Mouse (Mus musculus) macrophage (primary cell): ENCODE data around the gene Itga9. TPM values are rescaled to one million over a fixed set of nuclear protein-coding genes. Genes with fewer than 3 reads are reported as not detected.

Experiments
- H3K27ac ChIP-seq: fragments of 350-480 bp; formaldehyde crosslinking; 2 replicates; pipeline ENCODE4 v1.9.0; 2021
- H3K36me3 ChIP-seq: fragments of 350-480 bp; formaldehyde crosslinking; 2 replicates; pipeline ENCODE4 v1.9.0; 2021; ENCODE audit errors: inconsistent target
- H3K4me3 ChIP-seq: fragments of 350-480 bp; formaldehyde crosslinking; 2 replicates; pipeline ENCODE4 v1.9.0; 2021; ENCODE audit errors: inconsistent target
- H3K79me2 ChIP-seq: fragments of 350-480 bp; formaldehyde crosslinking; 2 replicates; pipeline ENCODE4 v1.9.0; 2021; ENCODE audit errors: inconsistent target
- WGBS: methylation state at CpG from one replicate; pipeline ENCODE4 v1.1.7; 2026; ENCODE audit warnings: inconsistent platforms; ENCODE audit not compliant: missing documents; 5-methylcytosine and 5-hydroxymethylcytosine counted together
- polyA plus RNA-seq: library from polyadenylated mRNA; stranded (reverse); fragments of 250-400 nt; gene quantifications from 3 replicates; pipeline ENCODE4 v1.2.4, GENCODE M21; 2018; ENCODE audit warnings: inconsistent platforms

Itga9 gene
- polyA plus RNA-seq, 1 experiment from 2014 or later: 12.3 TPM

GRCm38 (mm10) chr9:118793151-118793785 is 186.8 kb downstream of the Itga9 start:
- no peak overlapping the region for H3K27ac ChIP-seq
- no peaks in the 10 kb centered on the region for H3K79me2 ChIP-seq
- WGBS: 93% methylated on average over 12 of the region's 21 CpGs
- H3K4me3 ChIP-seq: no peak overlapping the region
- no peaks in the 10 kb centered on the region for H3K36me3 ChIP-seq

- H3K27ac ChIP-seq: no peak overlapping the region
- no peak overlapping the region for H3K4me3 ChIP-seq
- WGBS: 81% methylated on average over 2 of the region's 2 CpGs
- H3K36me3 ChIP-seq: no peaks in the 10 kb centered on the region
- H3K79me2 ChIP-seq: no peaks in the 10 kb centered on the region
Measured at GRCm38 (mm10) chr9:118794668-118795067, 188.2 kb downstream of the Itga9 start.

GRCm38 (mm10) chr9:118795304-118795703 is 188.8 kb downstream of the Itga9 start:
- Histone ChIP-seq H3K79me2 (no peaks in the 10 kb centered on the region), H3K4me3 (no peak overlapping the region), H3K27ac (no peak overlapping the region), H3K36me3 (no peaks in the 10 kb centered on the region)
- 88% methylated on average over 4 of the region's 4 CpGs for WGBS

GRCm38 (mm10) chr9:118799105-118799504 is 192.6 kb downstream of the Itga9 start:
- WGBS: 95% methylated on average over 7 of the region's 7 CpGs
- H3K4me3 ChIP-seq: no peak overlapping the region
- no peaks in the 10 kb centered on the region for H3K79me2 ChIP-seq
- H3K27ac ChIP-seq: no peak overlapping the region
- no peaks in the 10 kb centered on the region for H3K36me3 ChIP-seq

GRCm38 (mm10) chr9:118801176-118801909 is 194.9 kb downstream of the Itga9 start:
- no peaks in the 10 kb centered on the region for H3K79me2 ChIP-seq
- WGBS: 93% methylated on average over 15 of the region's 15 CpGs
- no peaks in the 10 kb centered on the region for H3K36me3 ChIP-seq
- no peak overlapping the region for H3K27ac ChIP-seq
- no peak overlapping the region for H3K4me3 ChIP-seq

- Histone ChIP-seq H3K4me3 (no peak overlapping the region), H3K36me3 (no peaks in the 10 kb centered on the region), H3K79me2 (no peaks in the 10 kb centered on the region), H3K27ac (no peak overlapping the region)
- WGBS: 48% methylated on average over 8 of the region's 8 CpGs
Measured at GRCm38 (mm10) chr9:118801910-118802287, 195.4 kb downstream of the Itga9 start.

GRCm38 (mm10) chr9:118802380-118802779 is 195.9 kb downstream of the Itga9 start:
- WGBS: 96% methylated on average over 11 of the region's 11 CpGs
- H3K4me3 ChIP-seq: no peak overlapping the region
- H3K36me3 ChIP-seq: no peaks in the 10 kb centered on the region
- H3K27ac ChIP-seq: no peak overlapping the region
- no peaks in the 10 kb centered on the region for H3K79me2 ChIP-seq

GRCm38 (mm10) chr9:118805740-118806139 is 199.2 kb downstream of the Itga9 start:
- Histone ChIP-seq H3K79me2 (no peaks in the 10 kb centered on the region), H3K36me3 (no peaks in the 10 kb centered on the region), H3K4me3 (no peak overlapping the region), H3K27ac (no peak overlapping the region)
- WGBS: 92% methylated on average over 6 of the region's 6 CpGs

- Histone ChIP-seq H3K36me3 (no peaks in the 10 kb centered on the region), H3K79me2 (no peaks in the 10 kb centered on the region), H3K27ac (no peak overlapping the region), H3K4me3 (no peak overlapping the region)
- WGBS: 33% methylated on average over 3 of the region's 3 CpGs
Measured at GRCm38 (mm10) chr9:118807669-118808068, 201.2 kb downstream of the Itga9 start.

GRCm38 (mm10) chr9:118812221-118812620 is 205.7 kb downstream of the Itga9 start:
- WGBS: 95% methylated on average over 5 of the region's 7 CpGs
- Histone ChIP-seq H3K4me3 (no peak overlapping the region), H3K36me3 (no peaks in the 10 kb centered on the region)

GRCm38 (mm10) chr9:118813492-118813891 is 207.0 kb downstream of the Itga9 start:
- no peak overlapping the region for H3K27ac ChIP-seq
- H3K36me3 ChIP-seq: no peaks in the 10 kb centered on the region
- no peak overlapping the region for H3K4me3 ChIP-seq
- WGBS: 88% methylated on average over 5 of the region's 5 CpGs
- no peaks in the 10 kb centered on the region for H3K79me2 ChIP-seq

More at GRCm38 (mm10) chr9:118812221-118812620, 205.7 kb downstream of the Itga9 start:
- Histone ChIP-seq H3K27ac (no peak overlapping the region), H3K79me2 (no peaks in the 10 kb centered on the region)

- WGBS: 95% methylated on average over 16 of the region's 16 CpGs
- H3K79me2 ChIP-seq: no peaks in the 10 kb centered on the region
- H3K36me3 ChIP-seq: no peaks in the 10 kb centered on the region
- H3K27ac ChIP-seq: no peak overlapping the region
- no peak overlapping the region for H3K4me3 ChIP-seq
Measured at GRCm38 (mm10) chr9:118814056-118814455, 207.6 kb downstream of the Itga9 start.

- 33% methylated on average over 8 of the region's 8 CpGs for WGBS
- H3K79me2 ChIP-seq: no peaks in the 10 kb centered on the region
- no peaks in the 10 kb centered on the region for H3K36me3 ChIP-seq
- H3K4me3 ChIP-seq: no peak overlapping the region
- no peak overlapping the region for H3K27ac ChIP-seq
Measured at GRCm38 (mm10) chr9:118814461-118814860, 208.0 kb downstream of the Itga9 start.

GRCm38 (mm10) chr9:118815543-118815942 is 209.1 kb downstream of the Itga9 start:
- Histone ChIP-seq H3K36me3 (no peaks in the 10 kb centered on the region), H3K4me3 (no peak overlapping the region), H3K79me2 (no peaks in the 10 kb centered on the region), H3K27ac (no peak overlapping the region)
- 94% methylated on average over 5 of the region's 8 CpGs for WGBS

GRCm38 (mm10) chr9:118818508-118818907 is 212.0 kb downstream of the Itga9 start:
- no peaks in the 10 kb centered on the region for H3K36me3 ChIP-seq
- 98% methylated on average over 3 of the region's 3 CpGs for WGBS
- no peak overlapping the region for H3K4me3 ChIP-seq
- H3K79me2 ChIP-seq: no peaks in the 10 kb centered on the region
- H3K27ac ChIP-seq: no peak overlapping the region
